Mouse (Mus musculus) heart, embryonic 13.5 days (tissue): Measurements from ENCODE around the gene Esr1. TPM values are rescaled to one million over a fixed set of nuclear protein-coding genes. Genes with fewer than 3 reads are reported as not detected.
"Not testable (repeated sequence)": the region's sequence is repeated elsewhere in the genome, so short reads cannot be mapped to it uniquely, and the experiment has no call there.

Experiments used
- ATAC-seq: fragments of 200-750 bp; cut with Nextera tagmentation; 2 replicates; pipeline ENCODE4 v1.8.0; 2017; ENCODE audit warnings: moderate TSS enrichment; ENCODE audit not compliant: insufficient number of reproducible peaks, low FRiP score, low TSS enrichment; ENCODE audit errors: extremely low read depth
- H3K27ac ChIP-seq: fragments of 300-500 bp; sonication (generic); replicated peaks from 2 replicates; pipeline ENCODE4 v1.5.1; 2015; ENCODE audit warnings: moderate library complexity, mild to moderate bottlenecking, inconsistent platforms
- H3K27me3 ChIP-seq: fragments of 300-500 bp; sonication (generic); replicated peaks from 2 replicates; pipeline ENCODE4 v1.6.1; 2015; ENCODE audit warnings: mild to moderate bottlenecking, inconsistent platforms
- H3K36me3 ChIP-seq: fragments of 300-500 bp; sonication (generic); 2 replicates; pipeline ENCODE4 v1.6.1; 2015; ENCODE audit warnings: mild to moderate bottlenecking, inconsistent platforms
- H3K4me1 ChIP-seq: fragments of 300-500 bp; sonication (generic); 2 replicates; pipeline ENCODE4 v1.6.1; 2015; ENCODE audit warnings: inconsistent platforms
- H3K4me2 ChIP-seq: fragments of 300-500 bp; sonication (generic); 2 replicates; pipeline ENCODE4 v1.6.1; 2015; ENCODE audit warnings: inconsistent platforms, mild to moderate bottlenecking, moderate library complexity
- H3K4me3 ChIP-seq: fragments of 300-500 bp; sonication (generic); 2 replicates; pipeline ENCODE4 v1.5.1; 2015; ENCODE audit warnings: moderate library complexity, mild to moderate bottlenecking, inconsistent platforms
- H3K9ac ChIP-seq: fragments of 300-500 bp; sonication (generic); 2 replicates; pipeline ENCODE4 v1.6.1; 2015; ENCODE audit warnings: inconsistent platforms, mild to moderate bottlenecking, moderate library complexity
- H3K9me3 ChIP-seq: fragments of 300-500 bp; sonication (generic); 2 replicates; pipeline ENCODE4 v1.6.1; 2016; ENCODE audit warnings: inconsistent platforms
- WGBS: fragments of 180-500 bp; shearing (Covaris S2); methylation state at CpG from one replicate; pipeline ENCODE4 v1.1.7; 2015; ENCODE audit warnings: mixed read lengths; 5-methylcytosine and 5-hydroxymethylcytosine counted together
- polyA plus RNA-seq: library from polyadenylated mRNA; unstranded; fragments of >200 nt; fragmentation: Nextera tagmentation; extraction: Ambion mirVana; gene quantifications from 2 replicates; pipeline ENCODE4 v1.2.1, GENCODE M21; 2015

The Esr1 gene
- polyA plus RNA-seq, 1 experiment from 2014 or later: 0.74 TPM

- Histone ChIP-seq H3K27me3 (no peaks in the 10 kb centered on the region), H3K9me3 (no peaks in the 10 kb centered on the region), H3K9ac (no peak overlapping the region), H3K27ac (no peak overlapping the region), H3K36me3 (no peaks in the 10 kb centered on the region), H3K4me3 (no peak overlapping the region), H3K4me1 (no peaks in the 10 kb centered on the region), H3K4me2 (no peak overlapping the region)
- no peak for ATAC-seq
- WGBS: 80% methylated on average over 9 of the region's 9 CpGs
Observed at GRCm38 (mm10) chr10:4646851-4647250, 35.5 kb downstream of the Esr1 start.

- H3K9ac ChIP-seq: no peak overlapping the region
Observed at GRCm38 (mm10) chr10:4665380-4665779, 54.0 kb downstream of the Esr1 start.

GRCm38 (mm10) chr10:4667006-4667405 lies 55.6 kb downstream of the Esr1 start:
- peaks cover 3% of the 10 kb centered on the region for H3K4me1 ChIP-seq
- H3K36me3 ChIP-seq: no peaks in the 10 kb centered on the region
- no peak overlapping the region for H3K9ac ChIP-seq
- H3K4me2 ChIP-seq: no peak overlapping the region
- no peak for ATAC-seq
- no peaks in the 10 kb centered on the region for H3K9me3 ChIP-seq
- 74% methylated on average over 2 of the region's 2 CpGs for WGBS
- no peak overlapping the region for H3K27ac ChIP-seq
- no peak overlapping the region for H3K4me3 ChIP-seq
- no peaks in the 10 kb centered on the region; the same call in 1 of the 2 replicates for H3K27me3 ChIP-seq

More at GRCm38 (mm10) chr10:4665380-4665779, 54.0 kb downstream of the Esr1 start:
- Histone ChIP-seq H3K4me2 (no peak overlapping the region), H3K36me3 (no peaks in the 10 kb centered on the region), H3K4me3 (no peak overlapping the region), H3K27me3 (no peaks in the 10 kb centered on the region; the same call in 1 of the 2 replicates), H3K27ac (no peak overlapping the region), H3K4me1 (0 out of 2 replicates have a peak, but pooled peaks cover 3% of the 10 kb centered on the region), H3K9me3 (no peaks in the 10 kb centered on the region)
- WGBS: 68% methylated on average over 5 of the region's 5 CpGs
- no peak for ATAC-seq

DNA sequence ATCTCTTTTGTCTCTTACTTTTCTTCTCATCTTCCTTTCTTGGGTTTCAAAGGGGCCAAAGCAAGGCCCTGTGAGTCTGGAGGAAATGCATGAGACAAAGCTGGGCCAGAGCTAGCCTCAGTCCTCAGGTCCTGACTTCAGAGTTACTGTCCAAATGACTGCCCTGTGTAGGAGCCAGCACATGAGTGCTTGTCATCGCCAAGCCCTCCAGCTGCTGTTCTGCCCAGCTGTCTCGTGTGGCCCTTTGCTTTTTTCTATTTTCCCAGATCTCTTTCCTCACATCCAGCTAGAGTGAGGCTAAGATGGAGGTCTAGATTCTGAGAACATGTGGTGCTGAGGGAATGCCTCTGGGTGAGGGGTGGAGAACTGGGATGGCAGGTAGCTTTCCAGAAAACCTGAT lies 58.7 kb downstream of the Esr1 start:
- Histone ChIP-seq H3K4me2 (no peak overlapping the region), H3K4me1 (peaks cover 3% of the 10 kb centered on the region), H3K4me3 (no peak overlapping the region), H3K27ac (no peak overlapping the region), H3K27me3 (no peaks in the 10 kb centered on the region; the same call in 1 of the 2 replicates), H3K9me3 (no peaks in the 10 kb centered on the region), H3K36me3 (no peaks in the 10 kb centered on the region), H3K9ac (no peak overlapping the region)
- WGBS: 52% methylated on average over 2 of the region's 2 CpGs
- no peak for ATAC-seq

DNA sequence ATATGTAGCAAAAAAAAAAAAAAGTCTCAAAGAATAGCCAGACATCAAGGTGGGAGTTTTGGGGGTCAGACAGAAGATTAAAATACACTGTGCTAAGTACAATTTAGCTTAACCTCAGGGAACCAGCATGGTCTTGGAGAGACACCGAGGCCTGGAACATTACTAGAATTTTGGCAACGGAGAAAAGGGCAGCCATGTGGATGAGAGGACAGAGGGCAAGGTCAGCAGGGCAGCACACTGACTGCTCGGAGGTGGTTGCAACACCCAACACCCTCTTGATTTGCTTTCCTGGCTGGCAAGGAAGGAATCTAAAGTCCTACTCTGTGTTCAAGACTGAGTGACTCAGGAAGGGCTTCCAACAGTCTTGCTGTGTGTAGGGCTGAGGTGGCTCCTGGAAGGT lies 60.5 kb downstream of the Esr1 start:
- 65% methylated on average over 3 of the region's 3 CpGs for WGBS
- H3K36me3 ChIP-seq: no peaks in the 10 kb centered on the region
- no peak overlapping the region for H3K4me3 ChIP-seq
- no peaks in the 10 kb centered on the region for H3K9me3 ChIP-seq
- ATAC-seq: no peak
- no peak overlapping the region for H3K4me2 ChIP-seq
- H3K4me1 ChIP-seq: peaks cover 3% of the 10 kb centered on the region
- H3K9ac ChIP-seq: no peak overlapping the region
- no peaks in the 10 kb centered on the region; the same call in 1 of the 2 replicates for H3K27me3 ChIP-seq
- H3K27ac ChIP-seq: no peak overlapping the region

DNA sequence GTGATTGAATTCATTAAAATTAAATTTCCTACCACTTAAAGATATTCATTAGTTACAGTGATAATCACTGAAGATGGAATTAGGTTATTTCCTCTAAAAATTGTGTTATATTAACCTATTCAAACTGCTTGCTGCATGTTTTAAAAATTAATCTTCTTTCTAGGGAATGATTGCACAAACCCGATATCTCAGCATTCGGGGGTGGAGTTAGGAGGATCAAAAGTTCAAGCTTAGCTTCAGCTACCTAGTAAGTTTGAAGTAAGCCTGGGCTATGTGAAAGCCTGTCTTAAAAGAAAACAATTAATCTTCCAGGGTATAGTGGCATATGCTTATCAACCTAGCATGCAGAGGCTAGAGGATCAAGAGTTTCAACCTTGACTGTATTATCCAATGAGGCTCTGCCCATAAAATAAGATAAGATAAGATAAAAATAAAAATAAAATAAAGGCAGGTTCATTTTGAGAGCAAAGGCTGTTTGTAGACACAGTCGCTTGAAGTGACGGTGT lies 62.0 kb downstream of the Esr1 start:
- no peaks in the 10 kb centered on the region for H3K27me3 ChIP-seq
- H3K9ac ChIP-seq: no peak overlapping the region
- no peaks in the 10 kb centered on the region for H3K36me3 ChIP-seq
- no peak overlapping the region for H3K4me3 ChIP-seq
- no peak overlapping the region for H3K4me2 ChIP-seq
- H3K4me1 ChIP-seq: peaks cover 3% of the 10 kb centered on the region
- no peak overlapping the region for H3K27ac ChIP-seq
- no peak for ATAC-seq
- 67% methylated on average over 4 of the region's 4 CpGs for WGBS
- H3K9me3 ChIP-seq: no peaks in the 10 kb centered on the region

DNA sequence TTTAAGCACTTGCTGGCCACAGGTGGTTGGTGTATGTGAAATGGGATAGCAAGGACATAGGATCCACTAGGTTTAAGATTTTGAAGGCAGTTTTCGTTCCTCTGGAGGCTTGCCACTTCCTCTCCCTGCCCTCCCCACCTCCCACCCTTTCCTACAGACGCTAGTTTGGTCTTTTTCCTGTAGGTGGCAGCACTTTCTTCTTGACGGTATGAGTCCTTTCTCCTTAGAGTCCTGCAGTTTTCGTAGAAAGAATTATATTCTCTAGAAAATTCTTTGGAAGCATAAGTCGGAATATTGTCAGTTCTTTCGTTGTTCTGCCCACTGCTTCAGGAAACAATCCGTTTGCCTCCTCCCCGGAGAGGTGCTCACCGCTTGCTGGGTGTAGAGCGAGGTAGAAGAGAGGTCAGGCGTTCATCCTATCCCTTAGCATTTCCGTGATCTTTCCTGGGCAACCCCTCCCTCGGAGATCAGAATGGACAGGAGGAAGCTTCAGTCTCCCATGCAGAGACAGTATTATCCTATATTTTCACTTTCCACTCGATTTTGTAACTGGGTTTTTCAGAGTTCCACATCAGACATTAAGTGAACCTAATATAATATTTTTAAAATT lies 63.7 kb downstream of the Esr1 start:
- Histone ChIP-seq H3K4me2 (peak overlapping the region; percentile 66), H3K4me3 (peak overlapping the region; percentile 39)
- not testable (repeated sequence) for H3K4me1 ChIP-seq, ATAC-seq, H3K36me3 ChIP-seq, H3K27ac ChIP-seq, H3K27me3 ChIP-seq, H3K9ac ChIP-seq, H3K9me3 ChIP-seq
- 15% methylated on average over 14 of the region's 14 CpGs for WGBS

DNA sequence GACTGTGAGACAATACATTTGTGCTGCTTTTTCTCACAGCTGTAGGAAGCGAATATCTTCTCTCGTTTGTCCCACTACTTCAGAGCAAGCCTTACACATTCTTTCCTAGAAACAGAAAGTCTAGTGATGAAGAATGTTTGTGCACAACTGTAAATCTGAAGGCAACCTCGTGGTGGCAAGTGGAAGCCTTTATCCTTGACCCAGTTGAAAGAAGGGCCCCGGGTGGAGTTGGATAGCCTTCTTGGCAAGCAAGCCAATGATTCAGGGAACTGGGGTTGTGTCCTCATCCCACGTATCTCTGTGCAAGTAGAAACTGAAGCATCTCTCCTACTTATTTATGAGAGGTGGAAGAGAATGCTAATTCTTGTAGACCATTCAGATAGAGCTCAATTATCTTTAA lies 71.7 kb downstream of the Esr1 start:
- H3K9ac ChIP-seq: no peak overlapping the region
- H3K4me3 ChIP-seq: no peak overlapping the region
- H3K4me2 ChIP-seq: no peak overlapping the region
- no peaks in the 10 kb centered on the region for H3K36me3 ChIP-seq
- H3K27me3 ChIP-seq: no peaks in the 10 kb centered on the region
- ATAC-seq: no peak
- no peaks in the 10 kb centered on the region for H3K9me3 ChIP-seq
- H3K4me1 ChIP-seq: no peaks in the 10 kb centered on the region
- 71% methylated on average over 5 of the region's 5 CpGs for WGBS
- H3K27ac ChIP-seq: no peak overlapping the region

- H3K9ac ChIP-seq: no peak overlapping the region
- 80% methylated on average over 12 of the region's 12 CpGs for WGBS
- no peak for ATAC-seq
Observed at GRCm38 (mm10) chr10:4683711-4684265, 72.4 kb downstream of the Esr1 start.

GRCm38 (mm10) chr10:4694336-4694865 lies 83.0 kb downstream of the Esr1 start:
- Histone ChIP-seq H3K36me3 (no peaks in the 10 kb centered on the region), H3K4me2 (no peak overlapping the region), H3K27me3 (no peaks in the 10 kb centered on the region), H3K4me1 (no peaks in the 10 kb centered on the region), H3K4me3 (no peak overlapping the region), H3K9me3 (no peaks in the 10 kb centered on the region), H3K9ac (no peak overlapping the region), H3K27ac (no peak overlapping the region)
- WGBS: 77% methylated on average over 7 of the region's 7 CpGs
- no peak for ATAC-seq

More at GRCm38 (mm10) chr10:4683711-4684265, 72.4 kb downstream of the Esr1 start:
- H3K27me3 ChIP-seq: no peaks in the 10 kb centered on the region
- H3K27ac ChIP-seq: no peak overlapping the region
- H3K4me2 ChIP-seq: no peak overlapping the region
- no peaks in the 10 kb centered on the region for H3K36me3 ChIP-seq
- no peak overlapping the region for H3K4me3 ChIP-seq
- H3K9me3 ChIP-seq: no peaks in the 10 kb centered on the region
- no peaks in the 10 kb centered on the region for H3K4me1 ChIP-seq

- no peaks in the 10 kb centered on the region for H3K36me3 ChIP-seq
- no peaks in the 10 kb centered on the region for H3K9me3 ChIP-seq
- H3K4me1 ChIP-seq: peaks cover 18% of the 10 kb centered on the region
- no peak for ATAC-seq
- peak overlapping the region; percentile 96 for H3K4me2 ChIP-seq
- no peak overlapping the region for H3K27ac ChIP-seq
- WGBS: 2% methylated on average over 15 of the region's 15 CpGs
- peak overlapping the region; percentile 53 for H3K4me3 ChIP-seq
- H3K27me3 ChIP-seq: peaks cover 34% of the 10 kb centered on the region
- peak overlapping the region; percentile 71 for H3K9ac ChIP-seq
Observed at GRCm38 (mm10) chr10:4709915-4710314, 98.5 kb downstream of the Esr1 start.

DNA sequence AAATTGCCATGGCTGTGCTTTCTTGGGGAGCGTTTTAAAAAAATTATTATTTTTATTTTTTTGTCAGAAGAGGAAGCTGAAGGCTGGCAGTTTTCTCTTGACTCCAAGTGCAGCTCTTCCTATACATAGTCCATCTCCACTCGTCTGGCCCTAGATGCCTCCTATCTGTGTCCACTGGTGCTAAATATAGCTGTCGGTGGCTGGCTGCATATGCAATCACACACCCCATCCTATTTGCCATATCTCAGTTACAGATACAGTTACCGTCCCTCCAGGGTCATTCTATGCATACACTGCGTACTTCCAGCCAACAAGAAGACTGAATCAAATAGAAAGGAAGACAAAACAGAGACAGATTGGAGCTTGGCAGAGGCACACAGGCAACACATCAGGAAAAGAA lies 100.0 kb downstream of the Esr1 start:
- 19% methylated on average over 5 of the region's 5 CpGs for WGBS
- H3K4me3 ChIP-seq: peak overlapping the region; percentile 58
- H3K36me3 ChIP-seq: no peaks in the 10 kb centered on the region
- H3K9ac ChIP-seq: no peak overlapping the region
- no peak overlapping the region for H3K27ac ChIP-seq
- peak overlapping the region; percentile 96 for H3K4me2 ChIP-seq
- peaks cover 18% of the 10 kb centered on the region for H3K4me1 ChIP-seq
- no peak for ATAC-seq
- no peaks in the 10 kb centered on the region for H3K9me3 ChIP-seq
- peaks cover 34% of the 10 kb centered on the region for H3K27me3 ChIP-seq
